Mouse (Mus musculus) limb, embryonic 14.5 days (tissue): ENCODE results near the gene Ism2. TPM values are rescaled to one million over a fixed set of nuclear protein-coding genes. Genes with fewer than 3 reads are reported as not detected.
A peak's percentile ranks its signal among the peaks of the same experiment; 100 is the strongest.

Experiments used
- ATAC-seq: fragments of 200-750 bp; cut with Nextera tagmentation; 2 replicates; pipeline ENCODE4 v1.8.0; 2017; ENCODE audit warnings: low read depth, moderate number of reproducible peaks, moderate TSS enrichment; ENCODE audit not compliant: low FRiP score
- DNase-seq: peaks from one replicate; pipeline ENCODE4 v3.0.0-alpha.2; 2015; ENCODE audit warnings: low spot score
- H3K27ac ChIP-seq: fragments of 300-500 bp; sonication (generic); replicated peaks from 2 replicates; pipeline ENCODE4 v1.5.1; 2014; ENCODE audit warnings: low read depth, mild to moderate bottlenecking, low read length, moderate library complexity, mixed read lengths
- H3K27me3 ChIP-seq: fragments of 300-500 bp; sonication (generic); 2 replicates; pipeline ENCODE4 v1.6.1; 2014; ENCODE audit warnings: low read length, mixed read lengths; ENCODE audit not compliant: control insufficient read depth, insufficient read depth
- H3K36me3 ChIP-seq: fragments of 300-500 bp; sonication (generic); 2 replicates; pipeline ENCODE4 v1.6.1; 2014; ENCODE audit warnings: mild to moderate bottlenecking, low read length, moderate library complexity, mixed read lengths; ENCODE audit not compliant: control insufficient read depth, insufficient read depth
- H3K4me1 ChIP-seq: fragments of 300-500 bp; sonication (generic); 2 replicates; pipeline ENCODE4 v1.6.1; 2014; ENCODE audit warnings: antibody characterized with exemption, low read length, mixed read lengths; ENCODE audit not compliant: control insufficient read depth, insufficient read depth
- H3K4me2 ChIP-seq: fragments of 300-500 bp; sonication (generic); replicated peaks from 2 replicates; pipeline ENCODE4 v1.6.1; 2014; ENCODE audit warnings: low read depth, mild to moderate bottlenecking, low read length, moderate library complexity; ENCODE audit not compliant: severe bottlenecking
- H3K4me3 ChIP-seq: fragments of 300-500 bp; sonication (generic); replicated peaks from 2 replicates; pipeline ENCODE4 v1.5.1; 2014; ENCODE audit warnings: low read length
- H3K9ac ChIP-seq: fragments of 300-500 bp; sonication (generic); 2 replicates; pipeline ENCODE4 v1.6.1; 2014; ENCODE audit warnings: mild to moderate bottlenecking, low read depth, low read length, moderate library complexity; ENCODE audit not compliant: severe bottlenecking
- H3K9me3 ChIP-seq: fragments of 300-500 bp; sonication (generic); 2 replicates; pipeline ENCODE4 v1.6.1; 2016; ENCODE audit warnings: low read length; ENCODE audit not compliant: control insufficient read depth
- POLR2A ChIP-seq: fragments of 200-500 bp; IDR thresholded peaks from 2 replicates; pipeline ENCODE4 v1.8.0; 2012; ENCODE audit warnings: inconsistent platforms, mild to moderate bottlenecking, moderate library complexity, borderline replicate concordance; ENCODE audit not compliant: insufficient read depth, insufficient read length; ENCODE audit errors: extremely low read depth
- WGBS: fragments of 180-500 bp; shearing (Covaris S2); extraction: QIAGEN DNeasy Blood & Tissue Kit; methylation state at CpG from one replicate; pipeline ENCODE4 v1.1.7; 2014; 5-methylcytosine and 5-hydroxymethylcytosine counted together
- polyA plus RNA-seq, 2 experiments: library from polyadenylated mRNA; depleted of rRNA in 1 of 2; stranded (reverse) in 1 of 2; unstranded in 1 of 2; fragments of >200 nt; fragmentation: Nextera tagmentation in 1 of 2; extraction: Ambion mirVana in 1 of 2; gene quantifications; 2 replicates each; pipeline versions ENCODE4 v1.2.1 to v1.2.3; 2012 to 2014

Gene Ism2
- polyA plus RNA-seq, 2 experiments: 1.2 to 1.4 TPM

GRCm38 (mm10) chr12:87334886-87335285 is 35.4 kb upstream of the Ism2 start:
- ATAC-seq: no peak
- TF ChIP-seq POLR2A: no peak
- peak; percentile 51 for DNase-seq

GRCm38 (mm10) chr12:87333794-87334193 is 34.3 kb upstream of the Ism2 start:
- H3K9me3 ChIP-seq: no peaks in the 10 kb centered on the region
- DNase-seq (no peak), ATAC-seq (no peak)
- no peak overlapping the region for H3K9ac ChIP-seq
- peaks cover 9% of the 10 kb centered on the region for H3K4me1 ChIP-seq
- no peak overlapping the region for H3K27ac ChIP-seq
- H3K4me3 ChIP-seq: no peak overlapping the region
- 0 out of 2 replicates have a peak, but pooled peaks cover 2% of the 10 kb centered on the region for H3K36me3 ChIP-seq
- H3K4me2 ChIP-seq: no peak overlapping the region
- no peaks in the 10 kb centered on the region for H3K27me3 ChIP-seq
- no peak for TF ChIP-seq POLR2A

More at GRCm38 (mm10) chr12:87334886-87335285, 35.4 kb upstream of the Ism2 start:
- Histone ChIP-seq H3K9me3 (no peaks in the 10 kb centered on the region), H3K27ac (no peak overlapping the region), H3K27me3 (no peaks in the 10 kb centered on the region), H3K4me1 (peaks cover 9% of the 10 kb centered on the region), H3K36me3 (0 out of 2 replicates have a peak, but pooled peaks cover 2% of the 10 kb centered on the region), H3K4me2 (no peak overlapping the region), H3K9ac (no peak overlapping the region), H3K4me3 (no peak overlapping the region)
- WGBS: 37% methylated on average over 2 of the region's 2 CpGs

DNA sequence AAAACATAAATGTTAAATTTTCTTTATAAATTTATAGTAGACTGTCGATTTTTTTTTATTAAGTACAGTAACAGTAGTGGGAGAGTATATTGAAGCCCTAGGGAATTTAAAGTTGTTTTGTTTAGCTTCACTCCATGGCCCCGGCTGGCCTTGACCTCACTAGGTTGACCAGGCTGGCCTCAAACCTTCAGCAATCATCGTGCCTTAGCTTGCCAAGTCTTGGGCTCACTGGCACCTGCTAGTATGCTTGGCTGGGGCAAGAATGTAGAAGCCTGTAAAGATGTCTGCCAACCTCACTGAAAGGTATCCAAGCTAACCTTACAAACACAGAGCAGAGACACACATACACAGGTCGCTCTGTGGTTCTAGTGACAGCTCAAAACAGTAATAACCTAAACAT is 33.0 kb upstream of the Ism2 start:
- Histone ChIP-seq H3K4me1 (peaks cover 12% of the 10 kb centered on the region), H3K4me3 (no peak overlapping the region), H3K27ac (no peak overlapping the region), H3K9me3 (no peaks in the 10 kb centered on the region), H3K27me3 (no peaks in the 10 kb centered on the region), H3K36me3 (0 out of 2 replicates have a peak, but pooled peaks cover 2% of the 10 kb centered on the region), H3K9ac (no peak overlapping the region), H3K4me2 (no peak overlapping the region)
- DNase-seq: no peak
- TF ChIP-seq POLR2A: no peak
- WGBS: 75% methylated on average over 4 of the region's 4 CpGs
- no peak for ATAC-seq

- H3K9ac ChIP-seq: no peak overlapping the region
- H3K27me3 ChIP-seq: no peaks in the 10 kb centered on the region
- no peak overlapping the region for H3K4me3 ChIP-seq
- H3K9me3 ChIP-seq: no peaks in the 10 kb centered on the region
- no peak overlapping the region for H3K4me2 ChIP-seq
- H3K36me3 ChIP-seq: 0 out of 2 replicates have a peak, but pooled peaks cover 2% of the 10 kb centered on the region
- no peak overlapping the region for H3K27ac ChIP-seq
- H3K4me1 ChIP-seq: peaks cover 18% of the 10 kb centered on the region
- no peak for TF ChIP-seq POLR2A
- no peak for ATAC-seq
- 45% methylated on average over 5 of the region's 5 CpGs for WGBS
- no peak for DNase-seq
These were observed 32.4 kb upstream of the Ism2 start for GRCm38 (mm10) chr12:87331908-87332307.

GRCm38 (mm10) chr12:87331053-87331456 is 31.6 kb upstream of the Ism2 start:
- 0 out of 2 replicates have a peak, but pooled peaks cover 2% of the 10 kb centered on the region for H3K36me3 ChIP-seq
- H3K4me2 ChIP-seq: no peak overlapping the region
- no peak overlapping the region for H3K4me3 ChIP-seq
- peaks cover 18% of the 10 kb centered on the region for H3K4me1 ChIP-seq
- no peaks in the 10 kb centered on the region for H3K9me3 ChIP-seq
- WGBS: 28% methylated on average over 6 of the region's 6 CpGs
- ATAC-seq (no peak), DNase-seq (no peak)
- no peaks in the 10 kb centered on the region for H3K27me3 ChIP-seq
- no peak for TF ChIP-seq POLR2A
- H3K9ac ChIP-seq: no peak overlapping the region
- H3K27ac ChIP-seq: no peak overlapping the region

DNA sequence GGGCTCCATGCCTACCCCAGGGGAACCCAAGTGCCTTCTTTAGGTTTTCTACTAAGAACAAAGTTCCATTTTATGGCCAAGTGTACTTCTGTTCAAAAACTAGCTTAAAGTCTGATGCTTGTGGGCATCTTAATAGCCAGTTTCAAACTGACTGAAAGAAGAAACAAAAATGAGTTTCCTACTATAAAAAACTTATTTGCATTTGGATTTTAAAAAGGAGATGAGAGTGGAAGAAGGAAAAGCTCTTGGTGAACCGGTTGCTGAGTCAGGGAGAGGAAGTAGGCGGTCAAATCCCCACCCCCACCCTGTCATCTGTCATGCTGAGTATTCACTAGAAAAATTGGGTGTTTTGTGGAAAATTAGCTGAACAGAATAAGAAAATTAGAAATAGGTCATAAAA is 30.7 kb upstream of the Ism2 start:
- Histone ChIP-seq H3K4me3 (no peak overlapping the region), H3K9me3 (no peaks in the 10 kb centered on the region), H3K27me3 (no peaks in the 10 kb centered on the region), H3K9ac (no peak overlapping the region), H3K4me2 (no peak overlapping the region), H3K27ac (no peak overlapping the region), H3K36me3 (no peaks in the 10 kb centered on the region), H3K4me1 (peaks cover 18% of the 10 kb centered on the region)
- DNase-seq: no peak
- WGBS: 33% methylated on average over 2 of the region's 2 CpGs
- no peak for ATAC-seq
- no peak for TF ChIP-seq POLR2A
